Mouse (Mus musculus) splenic B cell, adult 2 months (primary cell): ENCODE measurements around the gene Sat2.

Experiments used
- DNase-seq: peaks from one replicate; pipeline ENCODE4 v3.0.0-alpha.2; 2011; ENCODE audit warnings: low read depth, low spot score
- H3K27me3 ChIP-seq: 2 replicates; pipeline ENCODE4 v1.6.1; 2012; ENCODE audit warnings: mild to moderate bottlenecking, low read length, moderate library complexity, mixed read lengths; ENCODE audit not compliant: control insufficient read depth, poor library complexity, insufficient read depth, severe bottlenecking
- H3K36me3 ChIP-seq: 2 replicates; pipeline ENCODE4 v1.6.1; 2012; ENCODE audit warnings: mild to moderate bottlenecking, low read length, moderate library complexity, mixed read lengths; ENCODE audit not compliant: control insufficient read depth, poor library complexity, insufficient read depth, severe bottlenecking

The Sat2 gene

GRCm38 (mm10) chr11:69621571-69622268 is at the start of gene Sat2:
Sat2 (plus strand) TSS chr11:69622024.
- DNase-seq: no peak
- Histone ChIP-seq H3K36me3 (no peaks in the 10 kb centered on the region), H3K27me3 (no peaks in the 10 kb centered on the region)

GRCm38 (mm10) chr11:69575220-69575619 is 46.6 kb upstream of the Sat2 start:
- DNase-seq: peak; percentile 68
- Histone ChIP-seq H3K36me3 (no peaks in the 10 kb centered on the region; the same call in none of the 2 replicates), H3K27me3 (no peaks in the 10 kb centered on the region)

GRCm38 (mm10) chr11:69576307-69576706 is 45.5 kb upstream of the Sat2 start:
- Histone ChIP-seq H3K36me3 (no peaks in the 10 kb centered on the region; the same call in 1 of the 2 replicates), H3K27me3 (no peaks in the 10 kb centered on the region)
- no peak for DNase-seq

GRCm38 (mm10) chr11:69578301-69578700 is 43.5 kb upstream of the Sat2 start:
- Histone ChIP-seq H3K36me3 (no peaks in the 10 kb centered on the region; the same call in 1 of the 2 replicates), H3K27me3 (no peaks in the 10 kb centered on the region)

GRCm38 (mm10) chr11:69579128-69580017 is 42.5 kb upstream of the Sat2 start:
- DNase-seq: peak; percentile 94
- no peaks in the 10 kb centered on the region; the same call in 1 of the 2 replicates for H3K36me3 ChIP-seq

More at GRCm38 (mm10) chr11:69578301-69578700, 43.5 kb upstream of the Sat2 start:
- DNase-seq: no peak

DNA sequence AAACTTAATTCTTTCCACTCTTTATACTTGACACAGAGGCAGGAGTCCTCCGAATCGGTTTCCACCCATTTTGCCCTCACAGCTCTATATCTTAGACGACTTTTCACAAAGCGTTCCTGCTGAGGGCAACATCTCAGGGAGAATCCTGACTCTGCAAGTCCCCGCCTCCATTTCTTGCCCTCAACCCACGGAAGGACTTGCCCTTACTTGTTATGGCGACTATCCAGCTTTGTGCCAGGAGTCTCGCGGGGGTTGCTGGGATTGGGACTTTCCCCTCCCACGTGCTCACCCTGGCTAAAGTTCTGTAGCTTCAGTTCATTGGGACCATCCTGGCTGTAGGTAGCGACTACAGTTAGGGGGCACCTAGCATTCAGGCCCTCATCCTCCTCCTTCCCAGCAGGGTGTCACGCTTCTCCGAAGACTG is 41.7 kb upstream of the Sat2 start, which contains the start of the genes Wrap53 and Trp53:
TSS of gene Wrap53 (minus strand) at position 165 of the 424 bp plus-strand sequence.
TSS of gene Trp53 (plus strand) at position 269 of the 424 bp plus-strand sequence.
- Histone ChIP-seq H3K36me3 (no peaks in the 10 kb centered on the region; the same call in 1 of the 2 replicates), H3K27me3 (no peaks in the 10 kb centered on the region)
- DNase-seq: peak; percentile 94

More at GRCm38 (mm10) chr11:69579128-69580017, 42.5 kb upstream of the Sat2 start:
- H3K27me3 ChIP-seq: no peaks in the 10 kb centered on the region

DNA sequence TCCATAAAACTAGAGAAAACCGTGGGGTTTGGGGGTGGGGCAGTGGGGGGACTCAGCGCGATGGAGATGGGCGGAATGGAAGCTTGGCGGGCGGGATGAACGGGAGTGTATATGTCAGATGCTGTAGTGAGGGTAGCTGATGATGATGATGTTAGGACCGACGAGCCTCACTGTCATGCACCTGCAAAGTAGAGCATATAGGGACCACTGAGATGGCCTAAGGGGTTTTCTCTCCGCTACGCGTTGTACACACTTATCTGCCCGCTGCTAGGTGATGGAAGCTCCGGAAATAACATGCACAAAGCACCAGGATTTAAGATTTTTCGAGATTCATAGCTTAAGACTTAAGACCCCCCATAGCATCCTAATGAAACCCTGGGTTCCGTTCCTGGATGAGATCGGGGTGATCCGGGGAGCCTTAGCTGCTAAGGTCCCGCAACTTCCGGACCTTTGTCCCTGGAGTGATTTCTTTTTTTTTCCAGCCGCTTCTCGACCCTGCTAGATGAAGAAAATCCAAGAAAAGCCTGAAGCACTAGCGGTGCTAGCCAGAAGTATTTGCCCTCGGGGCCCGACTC is 41.2 kb upstream of the Sat2 start:
- no peak for DNase-seq
- Histone ChIP-seq H3K36me3 (no peaks in the 10 kb centered on the region; the same call in 1 of the 2 replicates), H3K27me3 (no peaks in the 10 kb centered on the region)

DNA sequence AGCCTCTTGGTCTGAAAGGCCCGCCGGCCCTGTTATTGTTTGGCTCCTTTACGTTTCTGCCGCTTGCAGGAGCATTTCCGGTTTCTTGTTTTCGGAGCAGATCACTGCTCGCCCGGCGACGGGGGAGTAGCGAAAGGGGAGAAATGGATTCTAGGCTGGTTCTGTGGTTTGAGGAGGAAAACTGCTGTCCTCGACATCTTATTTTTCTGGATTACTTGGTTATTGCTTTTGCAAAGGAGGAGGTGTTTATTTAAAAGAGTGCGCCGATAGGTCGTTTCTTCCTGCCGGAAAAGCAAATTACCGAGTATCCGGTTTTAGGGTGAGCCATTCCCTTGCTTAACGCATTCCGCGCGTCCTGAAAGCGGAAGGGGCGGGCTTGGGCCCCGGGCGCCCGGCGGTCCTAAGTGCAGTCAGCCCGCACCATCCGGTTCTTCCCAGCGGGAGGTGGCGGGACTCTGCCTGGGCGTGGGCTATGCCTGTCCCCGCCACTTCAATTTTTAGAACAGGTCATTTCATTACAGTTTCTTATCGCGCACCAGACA is 40.6 kb upstream of the Sat2 start:
- Histone ChIP-seq H3K27me3 (no peaks in the 10 kb centered on the region), H3K36me3 (no peaks in the 10 kb centered on the region; the same call in 1 of the 2 replicates)
- DNase-seq: peak; percentile 80

- Histone ChIP-seq H3K36me3 (no peaks in the 10 kb centered on the region), H3K27me3 (no peaks in the 10 kb centered on the region)
- DNase-seq: peak; percentile 18
These were observed 40.0 kb upstream of the Sat2 start for GRCm38 (mm10) chr11:69581814-69582213.

GRCm38 (mm10) chr11:69582230-69582805 is 39.5 kb upstream of the Sat2 start:
- Histone ChIP-seq H3K36me3 (no peaks in the 10 kb centered on the region), H3K27me3 (no peaks in the 10 kb centered on the region)
- no peak for DNase-seq

- no peaks in the 10 kb centered on the region for H3K27me3 ChIP-seq
- no peak for DNase-seq
These were observed 37.8 kb upstream of the Sat2 start for GRCm38 (mm10) chr11:69584008-69584407.

GRCm38 (mm10) chr11:69584937-69585336 is 36.9 kb upstream of the Sat2 start:
- no peak for DNase-seq
- no peaks in the 10 kb centered on the region for H3K27me3 ChIP-seq
- H3K36me3 ChIP-seq: peaks cover 2% of the 10 kb centered on the region; the same call in 1 of the 2 replicates

More at GRCm38 (mm10) chr11:69584008-69584407, 37.8 kb upstream of the Sat2 start:
- peaks cover 2% of the 10 kb centered on the region; the same call in 1 of the 2 replicates for H3K36me3 ChIP-seq

- Histone ChIP-seq H3K27me3 (no peaks in the 10 kb centered on the region), H3K36me3 (peaks cover 2% of the 10 kb centered on the region; the same call in 1 of the 2 replicates)
- peak; percentile 42 for DNase-seq
These were observed 36.0 kb upstream of the Sat2 start for GRCm38 (mm10) chr11:69585718-69586325.
